In the genomic region with DNA sequence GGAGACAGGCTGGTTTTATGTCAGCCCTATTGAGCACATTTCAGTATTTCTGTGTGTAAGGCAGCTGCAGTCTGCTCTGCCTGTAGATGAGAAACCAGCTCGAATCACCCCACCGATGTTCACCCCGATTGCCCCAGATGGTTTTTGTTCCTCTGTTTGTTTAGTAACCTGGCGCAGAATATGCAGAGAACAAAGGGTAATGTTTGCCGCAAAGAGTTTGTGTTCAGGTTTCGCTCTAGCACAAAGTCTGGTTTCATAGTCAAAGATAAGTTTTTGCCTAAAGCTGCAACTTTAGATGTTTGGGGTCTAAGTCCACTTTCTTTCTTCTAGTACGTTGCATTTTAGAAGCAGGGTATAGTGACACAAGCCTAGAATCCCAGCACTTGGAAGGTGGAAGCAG, we compare ENCODE assay signal across 25 mouse cellular contexts. TPM values are rescaled to one million over a fixed set of nuclear protein-coding genes. Genes with fewer than 3 reads are reported as not detected.
A peak's percentile ranks its signal among the peaks of the same experiment; 100 is the strongest.
DNase-seq lines count a peak whose midpoint lies in the region; ATAC-seq and TF ChIP-seq lines count a peak whose summit lies in the region.
"Had no signal": no experiment of that assay in that cellular context is flagged by ENCODE, and none has a peak within 500 bp of the region (broad histone marks: within the 10 kb centered on the region; RNA-seq: fewer than 3 reads in every experiment).

No protein-coding gene starts in this region.

- no peak for TF ChIP-seq POLR2A in heart, adult 2 months (IDR thresholded peaks at IDR 0.05; ENCODE audit: insufficient read depth, low read depth, low read length)

- no peaks in the 10 kb centered on the region for H3K4me1 ChIP-seq in heart, adult 2 months (ENCODE audit: control insufficient read depth, insufficient read depth, low read length)
- H3K4me1 ChIP-seq in stomach, postnatal 0 days (replicated peaks; ENCODE audit: control insufficient read depth, insufficient read depth) = no peaks in the 10 kb centered on the region
- H3K4me1 ChIP-seq: embryonic facial prominence, embryonic 10.5 days; embryonic facial prominence, embryonic 12.5 days; forebrain, embryonic 12.5 days had no signal

- H3K36me3 ChIP-seq in heart, adult 2 months (ENCODE audit: control insufficient read depth, insufficient read depth, low read length) = no peaks in the 10 kb centered on the region
- no peaks in the 10 kb centered on the region for H3K36me3 ChIP-seq in stomach, postnatal 0 days (ENCODE audit: control insufficient read depth, insufficient read depth, low read length)
- H3K36me3 ChIP-seq: embryonic facial prominence, embryonic 10.5 days; embryonic facial prominence, embryonic 12.5 days; forebrain, embryonic 12.5 days; G1E had no signal

- H3K9ac ChIP-seq in heart, adult 2 months (ENCODE audit: low read depth, low read length) = no peak overlapping the region
- H3K9ac ChIP-seq in stomach, postnatal 0 days (ENCODE audit: low read length) = no peak overlapping the region
- H3K9ac ChIP-seq: embryonic facial prominence, embryonic 12.5 days; forebrain, embryonic 12.5 days had no signal

- H3K4me2 ChIP-seq in stomach, postnatal 0 days (replicated peaks; ENCODE audit: low read depth) = no peak overlapping the region
- H3K4me2 ChIP-seq: embryonic facial prominence, embryonic 12.5 days; forebrain, embryonic 12.5 days had no signal

- peak; percentile 50 for DNase-seq in heart, adult 11 months
- no peak for DNase-seq in heart, adult 2 months
- DNase-seq in layer of hippocampus, adult 2 months (ENCODE audit: low spot score in 2 of 2) = no peak
- DNase-seq in layer of hippocampus, postnatal 36 days = no peak
- DNase-seq in stomach, postnatal 0 days (ENCODE audit: low spot score) = peak; percentile 42
- no peak for DNase-seq in thymus, postnatal 14 days
- DNase-seq: adrenal gland, adult 8-10 months; adrenal gland, postnatal 14 days; adrenal gland, postnatal 36 days; B cell, adult 2 months; cerebellum, adult 11-12 months; cerebellum, adult 2 months; cerebellum, adult 9-10 months; cerebellum, postnatal 10 days; cerebellum, postnatal 25 days had no signal

- TF ChIP-seq EP300 in heart, adult 2 months (IDR thresholded peaks at IDR 0.05; ENCODE audit: insufficient read depth, low read depth, low read length) = no peak
- TF ChIP-seq EP300 in stomach, postnatal 0 days (optimal IDR thresholded peaks at IDR 0.05) = no peak

- no peaks in the 10 kb centered on the region for H3K9me3 ChIP-seq in stomach, postnatal 0 days (ENCODE audit: control insufficient read depth, low read length)
- H3K9me3 ChIP-seq: embryonic facial prominence, embryonic 10.5 days; embryonic facial prominence, embryonic 12.5 days; G1E had no signal

- ATAC-seq in stomach, postnatal 0 days (ENCODE audit: low FRiP score, low TSS enrichment) = no peak
- ATAC-seq: activated CD4-positive, CD25-positive, alpha-beta regulatory T cell, adult 4 months; CD4-positive, CD25-positive, alpha-beta regulatory T cell, adult 4 months; forebrain, embryonic 14.5 days; forebrain, embryonic 16.5 days; Patski had no signal

- no peak overlapping the region for H3K27ac ChIP-seq in heart, adult 2 months
- peak overlapping the region; percentile 37 for H3K27ac ChIP-seq in layer of hippocampus, adult 2 months
- H3K27ac ChIP-seq in stomach, postnatal 0 days (replicated peaks) = no peak overlapping the region
- H3K27ac ChIP-seq: embryonic facial prominence, embryonic 10.5 days; embryonic facial prominence, embryonic 12.5 days; forebrain, embryonic 12.5 days had no signal

- no peak for TF ChIP-seq CTCF in heart, adult 2 months (IDR thresholded peaks at IDR 0.05)
- TF ChIP-seq CTCF in layer of hippocampus, adult 2 months (conservative IDR thresholded peaks at IDR 0.05) = no peak
- no peak for TF ChIP-seq CTCF in stomach, postnatal 0 days (IDR thresholded peaks at IDR 0.05; ENCODE audit: low read depth)

- no peak overlapping the region for H3K4me3 ChIP-seq in heart, adult 2 months
- no peak overlapping the region for H3K4me3 ChIP-seq in layer of hippocampus, adult 2 months
- H3K4me3 ChIP-seq in stomach, postnatal 0 days (ENCODE audit: low read depth, low read length) = no peak overlapping the region
- H3K4me3 ChIP-seq: embryonic facial prominence, embryonic 10.5 days; embryonic facial prominence, embryonic 12.5 days; forebrain, embryonic 12.5 days had no signal

- no peaks in the 10 kb centered on the region for H3K27me3 ChIP-seq in heart, adult 2 months (ENCODE audit: control insufficient read depth, insufficient read depth, low read length)
- H3K27me3 ChIP-seq in stomach, postnatal 0 days (ENCODE audit: control insufficient read depth, insufficient read depth, low read length) = no peaks in the 10 kb centered on the region
- H3K27me3 ChIP-seq: CH12.LX; embryonic facial prominence, embryonic 12.5 days; forebrain, embryonic 12.5 days; Patski had no signal

- 91% methylated on average over 7 of the region's 7 CpGs for WGBS in heart, adult 2 months
- 54% methylated on average over 7 of the region's 7 CpGs for WGBS in stomach, postnatal 0 days

- no peaks in the 10 kb centered on the region for H3K79me2 ChIP-seq in heart, adult 2 months (replicated peaks; ENCODE audit: control insufficient read depth, insufficient read depth, low read length)

- intact Hi-C loops in heart, adult 2 months (cut with DNase I) = no loop called here

RNA-seq across cellular contexts. Expression of a gene that starts 16.7 kb away (rescaled TPM):
- total RNA-seq in heart, adult 2 months (2021) = 10 to 100 TPM; 32.7 to 38.3 TPM
- polyA plus RNA-seq in heart, adult 2 months (2012; rRNA removed) = 9.7 and 17.4 TPM in 2 replicates
- total RNA-seq in layer of hippocampus, adult 2 months (2021) = 10 to 100 TPM; 74.7 to 76.5 TPM
- total RNA-seq in layer of hippocampus, postnatal 36 days (2021) = 10 to 100 TPM; 75.8 to 80.9 TPM
- polyA plus RNA-seq in stomach, postnatal 0 days (2015; fragmentation: Nextera tagmentation; extraction: Ambion mirVana) = 9.3 and 9.5 TPM in 2 replicates

Comparison
In these comparisons a context has a peak if more than half of its experiments do, and no peak if none do; other contexts are left out.
1. DNase-seq: peak in heart, adult 11 months (single experiment) and stomach, postnatal 0 days (single experiment); none in heart, adult 2 months (0 of 2), layer of hippocampus, adult 2 months (0 of 2), layer of hippocampus, postnatal 36 days (0 of 2) and thymus, postnatal 14 days (single experiment).